Mouse (Mus musculus) lung, adult 2 months (tissue): ENCODE measurements around the gene Paqr3. TPM values are rescaled to one million over a fixed set of nuclear protein-coding genes. Genes with fewer than 3 reads are reported as not detected.
A peak's percentile ranks its signal among the peaks of the same experiment; 100 is the strongest.

Experiments used
- DNase-seq: peaks from one replicate; pipeline ENCODE4 v3.0.0; 2022
- H3K4me1 ChIP-seq: fragments of 200-500 bp; 2 replicates; pipeline ENCODE4 v1.6.1; 2011; ENCODE audit warnings: low read length; ENCODE audit not compliant: control insufficient read depth, insufficient read depth
- H3K4me3 ChIP-seq: fragments of 200-500 bp; replicated peaks from 2 replicates; pipeline ENCODE3; 2011; ENCODE audit warnings: low read depth, mild to moderate bottlenecking, control low read depth, low read length; ENCODE audit errors: extremely low read depth
- CTCF ChIP-seq: fragments of 200-500 bp; IDR thresholded peaks from 2 replicates; pipeline ENCODE4 v1.5.1; 2011; ENCODE audit warnings: mild to moderate bottlenecking, low read length, control low read depth; ENCODE audit not compliant: insufficient read depth
- POLR2A ChIP-seq: fragments of 200-500 bp; IDR thresholded peaks from 2 replicates; pipeline ENCODE4 v1.6.1; 2011; ENCODE audit warnings: low read depth, mild to moderate bottlenecking, control low read depth, low read length, borderline replicate concordance; ENCODE audit errors: extremely low read depth
- WGBS: fragments of 180-500 bp; shearing (Covaris S2); methylation state at CpG from one replicate; pipeline ENCODE4 v1.1.7; 2018; 5-methylcytosine and 5-hydroxymethylcytosine counted together
- polyA plus RNA-seq: library from polyadenylated mRNA; depleted of rRNA; stranded (reverse); fragments of >200 nt; gene quantifications from 2 replicates; pipeline ENCODE4 v1.2.3, GENCODE M21; 2012; rRNA removed

Paqr3 gene
- polyA plus RNA-seq: 4.9 and 9.0 TPM in 2 replicates

DNA sequence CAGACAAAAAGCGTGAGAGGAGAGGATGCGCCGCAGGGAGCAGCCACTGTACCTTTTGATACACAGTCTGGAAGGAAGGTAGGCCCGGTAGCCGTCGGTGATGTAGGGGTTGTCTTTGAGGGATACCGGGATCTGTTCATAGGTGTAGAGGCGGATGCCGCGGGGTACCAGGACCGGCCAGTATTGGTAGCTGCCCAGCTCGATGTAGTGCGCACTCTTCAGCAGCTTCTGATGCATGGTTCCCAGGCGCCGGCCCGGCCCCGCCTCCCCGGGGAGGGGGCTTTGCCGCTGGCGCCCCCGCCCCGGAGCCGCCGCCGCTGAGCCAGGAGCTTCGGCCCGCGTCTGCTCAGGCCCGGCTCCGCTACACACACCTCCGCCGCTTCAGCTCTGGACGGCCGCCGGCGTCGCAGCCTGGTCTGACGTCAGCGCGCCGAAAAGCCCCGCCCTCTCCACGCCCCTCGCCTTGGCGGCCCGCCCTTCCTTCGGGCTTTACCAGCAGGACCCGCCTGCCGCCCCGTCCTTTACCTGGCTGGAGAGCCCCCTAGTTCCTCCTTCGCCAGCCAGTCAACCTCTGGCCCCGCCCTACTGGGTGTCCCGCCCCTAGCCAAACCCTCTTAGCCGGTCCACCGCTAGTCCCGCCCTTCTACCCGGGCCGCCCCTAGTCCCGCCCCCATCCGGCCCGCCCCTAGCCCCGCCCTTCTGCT is at the start of gene Paqr3:
Gene Paqr3 (minus strand): TSS at position 390 of the 704 bp plus-strand sequence.
- Histone ChIP-seq H3K4me3 (peak within 1 kb of the TSS; percentile 70), H3K4me1 (0 out of 2 replicates have a peak, but pooled peaks cover 2% of the 10 kb centered on the region)
- WGBS: under 1% methylated on average over 62 of the region's 62 CpGs
- DNase-seq: peak; percentile 99
- TF ChIP-seq POLR2A: no peak
- no peak for TF ChIP-seq CTCF

DNA sequence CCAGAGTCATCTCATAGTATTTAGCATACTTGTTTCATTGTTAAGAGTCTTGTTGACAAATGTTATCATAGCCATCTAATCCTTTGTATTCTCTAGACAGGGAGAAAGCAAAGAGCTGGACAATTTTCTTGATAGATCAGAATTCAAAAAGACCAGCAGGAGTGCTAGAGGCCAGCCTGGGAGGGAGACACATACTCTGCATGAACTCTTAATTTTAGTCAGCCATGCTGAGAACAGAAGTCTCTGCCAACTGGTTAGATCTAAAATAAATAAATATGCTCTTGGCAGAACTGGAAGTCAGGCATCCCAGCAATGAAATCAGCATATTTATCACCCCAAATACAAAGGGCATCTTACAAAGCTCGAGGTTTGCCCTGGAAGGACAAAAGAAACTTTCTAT is 43.3 kb upstream of the Paqr3 start:
- H3K4me1 ChIP-seq: no peaks in the 10 kb centered on the region
- WGBS: 10% methylated on average over 1 of the region's 1 CpGs

DNA sequence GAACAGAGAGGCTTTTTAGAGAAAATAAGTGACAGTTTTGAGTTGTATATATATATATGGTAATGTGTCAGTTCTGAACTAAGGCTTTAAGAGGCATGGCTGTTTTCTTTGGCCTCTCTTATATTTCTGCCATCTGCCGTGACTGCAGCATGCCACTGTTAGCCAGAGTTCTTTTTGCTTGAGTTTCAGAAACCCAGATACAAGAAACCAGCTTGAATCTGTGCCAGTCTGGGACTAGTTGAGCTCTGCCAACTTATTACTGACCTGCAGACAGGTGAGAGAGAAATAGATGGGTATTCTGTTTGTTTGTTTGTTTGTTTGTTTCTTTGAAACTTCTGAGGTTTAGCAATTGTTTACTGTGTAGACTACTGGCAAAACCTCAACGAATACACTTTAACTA is 23.9 kb upstream of the Paqr3 start:
- Histone ChIP-seq H3K4me3 (no peak overlapping the region), H3K4me1 (no peaks in the 10 kb centered on the region)
- no peak for TF ChIP-seq POLR2A
- TF ChIP-seq CTCF: no peak
- no peak for DNase-seq
- 70% methylated on average over 2 of the region's 2 CpGs for whole genome bisulfite sequencing

More for the DNA sequence above, 43.3 kb upstream of the Paqr3 start:
- TF ChIP-seq POLR2A (no peak), CTCF (no peak)
- no peak for DNase-seq
- H3K4me3 ChIP-seq: no peak overlapping the region

DNA sequence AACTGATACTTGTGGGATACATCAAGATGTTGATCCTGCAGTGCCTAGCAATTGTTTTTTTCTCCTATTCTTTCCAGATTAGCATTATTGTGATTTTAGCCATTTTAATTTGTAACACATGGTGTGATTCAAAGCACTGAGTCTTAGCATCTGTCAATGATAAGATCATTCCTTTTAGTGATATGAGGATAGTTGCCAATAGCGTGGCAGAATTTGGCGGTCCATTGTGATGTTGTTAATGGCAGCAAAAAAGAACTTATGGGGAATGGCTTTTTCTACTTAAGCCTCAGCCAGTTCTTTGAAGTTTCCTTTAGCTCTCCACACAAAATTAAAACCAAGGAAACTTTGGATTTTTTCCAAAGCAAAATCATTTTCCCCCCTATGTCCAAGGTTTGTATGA is 18.2 kb upstream of the Paqr3 start:
- H3K4me1 ChIP-seq: peaks cover 2% of the 10 kb centered on the region; the same call in 1 of the 2 replicates
- TF ChIP-seq CTCF (no peak), POLR2A (no peak)
- 95% methylated on average over 2 of the region's 2 CpGs for WGBS
- DNase-seq: no peak
- H3K4me3 ChIP-seq: no peak overlapping the region

DNA sequence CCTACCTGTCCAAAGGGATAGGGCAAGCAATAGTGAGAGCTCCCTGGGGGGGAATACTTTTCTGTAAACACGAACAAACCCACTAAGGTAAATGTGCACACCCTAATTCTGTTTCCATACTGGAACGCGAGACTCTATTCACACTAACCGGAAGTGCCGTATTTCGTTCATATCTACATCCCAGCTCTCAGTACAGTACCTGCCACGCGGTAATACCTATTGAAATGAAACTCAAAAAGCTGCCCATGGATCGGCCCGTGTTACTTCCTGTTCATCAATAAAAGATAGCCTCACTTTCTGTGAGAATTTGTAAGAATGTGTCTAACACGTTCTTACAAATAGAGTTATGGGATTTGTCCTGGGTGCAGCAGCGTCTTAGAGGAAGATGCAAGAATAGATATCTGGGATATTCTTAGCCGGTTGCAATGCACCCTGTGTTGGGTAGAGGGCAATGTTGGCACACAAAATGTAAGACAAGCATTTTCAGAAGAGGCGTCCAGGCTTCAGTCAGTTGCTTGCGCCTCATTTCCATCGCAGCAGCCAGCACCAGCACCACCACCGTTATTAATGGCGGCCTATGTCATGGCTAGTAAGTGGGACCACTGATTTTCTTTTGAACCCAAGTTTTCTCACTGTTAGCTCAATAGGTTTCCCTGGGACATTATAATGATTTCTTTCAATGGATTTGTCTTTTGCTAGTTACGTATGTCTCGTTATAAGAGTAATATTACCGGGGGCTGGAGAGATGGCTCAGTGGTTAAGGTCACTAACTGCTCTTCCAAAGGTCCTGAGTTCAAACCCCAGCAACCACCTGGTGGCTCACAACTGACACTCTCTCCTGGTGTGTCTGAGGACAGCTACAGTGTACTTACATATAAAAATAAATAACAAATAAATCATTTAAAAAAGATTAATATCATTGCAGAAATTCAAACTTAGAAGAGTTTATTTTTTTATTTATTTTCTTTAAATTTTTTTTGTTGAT is 17.1 kb upstream of the Paqr3 start:
- peaks cover 2% of the 10 kb centered on the region; the same call in 1 of the 2 replicates for H3K4me1 ChIP-seq
- DNase-seq: peak; percentile 19
- H3K4me3 ChIP-seq: no peak overlapping the region
- WGBS: 39% methylated on average over 21 of the region's 21 CpGs
- no peak for TF ChIP-seq POLR2A
- TF ChIP-seq CTCF: peak; percentile 47; the same call in 1 of the 2 replicates

DNA sequence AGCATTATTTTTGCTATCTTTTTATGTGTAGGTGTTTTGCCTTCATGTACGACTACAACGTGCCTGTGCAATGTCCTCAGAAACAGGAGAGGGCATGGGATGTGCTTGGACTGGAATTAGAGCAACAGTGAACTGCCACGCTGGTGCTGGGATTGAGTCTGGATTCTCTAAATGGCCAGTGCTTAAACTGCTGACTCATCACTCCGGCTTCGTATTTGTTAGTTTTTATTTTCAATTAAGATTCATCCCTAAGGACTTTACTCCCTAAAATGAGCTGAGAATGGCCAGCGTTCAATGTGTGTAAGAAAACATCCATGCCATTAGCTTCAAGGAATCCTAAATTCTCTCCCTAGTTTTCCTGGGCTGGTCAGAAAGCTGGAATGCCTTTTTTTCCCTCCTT is 15.9 kb upstream of the Paqr3 start:
- no peak for DNase-seq
- WGBS: 87% methylated on average over 6 of the region's 6 CpGs
- TF ChIP-seq CTCF (no peak), POLR2A (no peak)
- Histone ChIP-seq H3K4me3 (no peak overlapping the region), H3K4me1 (peaks cover 2% of the 10 kb centered on the region; the same call in 1 of the 2 replicates)

DNA sequence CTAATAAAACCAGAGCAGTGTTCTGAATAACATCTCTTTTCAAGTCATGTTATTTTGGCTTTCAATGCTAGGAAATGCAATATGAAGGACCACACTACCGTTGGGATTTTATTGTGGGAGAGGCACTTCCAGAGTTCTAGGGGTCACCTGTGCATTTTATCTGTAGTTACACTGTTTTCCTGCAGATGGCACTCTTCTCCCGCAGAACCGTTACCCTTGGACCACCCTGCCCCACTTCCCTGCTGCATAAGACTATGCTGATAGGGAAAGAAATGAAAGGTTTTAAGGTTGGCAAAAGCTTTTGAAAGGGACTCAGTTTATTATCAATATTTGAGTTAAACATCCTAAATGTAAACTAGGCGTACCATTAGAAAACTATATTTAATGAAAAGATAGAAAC is 14.6 kb upstream of the Paqr3 start:
- TF ChIP-seq POLR2A (no peak), CTCF (peak; percentile 77)
- Histone ChIP-seq H3K4me1 (peaks cover 2% of the 10 kb centered on the region; the same call in 1 of the 2 replicates), H3K4me3 (no peak overlapping the region)
- no peak for DNase-seq
- WGBS: 21% methylated on average over 4 of the region's 4 CpGs

DNA sequence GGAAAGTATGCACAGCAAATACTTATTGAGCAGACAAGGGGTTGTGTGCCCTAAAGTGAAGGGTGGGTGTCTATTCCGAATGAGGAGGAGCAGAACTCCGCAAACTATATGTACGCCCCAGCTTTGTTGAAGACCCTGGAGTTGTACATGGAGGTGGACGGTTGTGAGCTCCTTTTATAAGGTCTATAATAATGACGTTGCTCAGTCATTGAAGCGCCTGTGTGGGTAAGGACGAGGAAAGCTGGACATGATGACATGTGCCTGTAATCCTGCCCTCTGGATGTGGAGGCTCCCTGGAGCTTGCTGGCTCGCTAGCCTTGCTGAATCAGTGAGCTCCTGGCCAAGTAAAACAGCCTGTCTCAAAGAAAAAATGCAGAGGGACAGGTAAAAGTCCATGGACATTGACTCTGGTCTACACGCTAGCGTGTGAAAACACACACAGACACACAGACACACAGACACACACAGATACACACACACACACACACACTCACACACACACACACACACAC is 14.1 kb upstream of the Paqr3 start:
- Histone ChIP-seq H3K4me3 (no peak overlapping the region), H3K4me1 (peaks cover 2% of the 10 kb centered on the region; the same call in 1 of the 2 replicates)
- WGBS: 57% methylated on average over 10 of the region's 10 CpGs
- DNase-seq: no peak
- TF ChIP-seq CTCF (no peak), POLR2A (no peak)

DNA sequence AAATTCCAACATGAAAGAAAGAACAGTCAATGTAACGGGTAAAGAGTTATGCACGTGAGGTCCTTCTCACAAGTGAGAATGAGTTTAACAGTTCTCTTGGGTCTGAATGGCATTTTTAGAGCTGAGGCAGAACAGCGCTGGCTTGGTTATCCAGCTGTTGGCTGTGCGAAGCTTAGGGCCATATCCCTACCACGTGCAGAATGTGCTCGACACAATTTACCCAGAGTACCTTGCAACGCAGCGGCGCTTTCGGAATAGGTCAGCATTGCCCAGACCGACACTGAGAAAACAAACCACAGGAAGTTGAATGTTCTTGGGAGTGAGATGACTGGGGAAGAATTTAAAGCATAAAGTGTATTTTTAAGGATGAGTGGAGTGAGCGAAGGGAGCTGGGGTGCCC is 13.6 kb upstream of the Paqr3 start:
- peaks cover 2% of the 10 kb centered on the region; the same call in 1 of the 2 replicates for H3K4me1 ChIP-seq
- WGBS: 71% methylated on average over 12 of the region's 12 CpGs

More for the DNA sequence above, 13.6 kb upstream of the Paqr3 start:
- TF ChIP-seq CTCF: no peak
- no peak for TF ChIP-seq POLR2A
- no peak for DNase-seq
- H3K4me3 ChIP-seq: no peak overlapping the region
